Mouse (Mus musculus) gonadal fat pad, adult 2 months (tissue): ENCODE data around the gene Slc25a34. TPM values are rescaled to one million over a fixed set of nuclear protein-coding genes. Genes with fewer than 3 reads are reported as not detected.

Experiments used
- DNase-seq: peaks from one replicate; pipeline ENCODE4 v3.0.0-alpha.2; 2012; ENCODE audit warnings: low read depth
- polyA plus RNA-seq: library from polyadenylated mRNA; depleted of rRNA; stranded (reverse); fragments of >200 nt; gene quantifications from 2 replicates; pipeline ENCODE4 v1.2.3, GENCODE M21; 2012

Slc25a34 gene
- polyA plus RNA-seq, 1 experiment, result 1.1 TPM

- no peak for DNase-seq
Observed at GRCm38 (mm10) chr4:141617863-141618564, 5.6 kb downstream of the Slc25a34 start.

GRCm38 (mm10) chr4:141617299-141617698 lies 6.3 kb downstream of the Slc25a34 start:
- DNase-seq, result no peak

- DNase-seq, result no peak
Observed at GRCm38 (mm10) chr4:141616811-141617210, 6.8 kb downstream of the Slc25a34 start.

- DNase-seq, result no peak
Observed at GRCm38 (mm10) chr4:141614946-141615345, 8.7 kb downstream of the Slc25a34 start.

GRCm38 (mm10) chr4:141609538-141609937 lies 14.1 kb downstream of the Slc25a34 start:
- DNase-seq, result no peak

GRCm38 (mm10) chr4:141605861-141606260 lies 17.8 kb downstream of the Slc25a34 start, which contains the start of gene Fblim1:
TSS of gene Fblim1 (minus strand) at chr4:141606096.
- no peak for DNase-seq

- no peak for DNase-seq
Observed at GRCm38 (mm10) chr4:141605421-141605820, 18.2 kb downstream of the Slc25a34 start.

GRCm38 (mm10) chr4:141604493-141604892 lies 19.1 kb downstream of the Slc25a34 start:
- no peak for DNase-seq

GRCm38 (mm10) chr4:141603921-141604320 lies 19.7 kb downstream of the Slc25a34 start:
- no peak for DNase-seq

GRCm38 (mm10) chr4:141602523-141603223 lies 20.9 kb downstream of the Slc25a34 start:
- DNase-seq, result no peak

- no peak for DNase-seq
Observed at GRCm38 (mm10) chr4:141601148-141601862, 22.3 kb downstream of the Slc25a34 start.

- DNase-seq, result no peak
Observed at GRCm38 (mm10) chr4:141600364-141600763, 23.3 kb downstream of the Slc25a34 start.

- DNase-seq, result no peak
Observed at GRCm38 (mm10) chr4:141599251-141600141, 24.1 kb downstream of the Slc25a34 start.

- DNase-seq, result no peak
Observed at GRCm38 (mm10) chr4:141598894-141599250, 24.7 kb downstream of the Slc25a34 start.

- DNase-seq, result no peak
Observed at GRCm38 (mm10) chr4:141598199-141598893, 25.3 kb downstream of the Slc25a34 start.

GRCm38 (mm10) chr4:141596700-141597328 lies 26.8 kb downstream of the Slc25a34 start:
- DNase-seq, result no peak

- DNase-seq, result no peak
Observed at GRCm38 (mm10) chr4:141595605-141596268, 27.9 kb downstream of the Slc25a34 start.

GRCm38 (mm10) chr4:141595138-141595537 lies 28.5 kb downstream of the Slc25a34 start:
- no peak for DNase-seq

GRCm38 (mm10) chr4:141591547-141591946 lies 32.1 kb downstream of the Slc25a34 start:
- no peak for DNase-seq

- DNase-seq, result no peak
Observed at GRCm38 (mm10) chr4:141583919-141584318, 39.7 kb downstream of the Slc25a34 start.
